Mouse (Mus musculus) MEL (cell line): ENCODE data around the gene Mum1.

ENCODE experiments used
- CTCF ChIP-seq, 3 experiments: IDR thresholded peaks in 2 of 3; conservative IDR thresholded peaks in 1 of 3; 2 replicates each; pipeline ENCODE4 v1.5.1; 2011 to 2012; ENCODE audit warnings: low read length in 3 of 3, low read depth in 2 of 3, mild to moderate bottlenecking in 2 of 3, improper control_type of control experiment in 1 of 3, inconsistent platforms in 1 of 3, mixed read lengths in 1 of 3, moderate library complexity in 1 of 3; ENCODE audit not compliant: control insufficient read depth in 1 of 3, insufficient read depth in 1 of 3, poor library complexity in 1 of 3, severe bottlenecking in 1 of 3
- E2F4 ChIP-seq: IDR thresholded peaks from 2 replicates; pipeline ENCODE4 v1.6.1; 2011; ENCODE audit warnings: low read depth, low read length, improper control_type of control experiment, borderline replicate concordance
- EP300 ChIP-seq, 2 experiments: IDR thresholded peaks; 2 replicates each; pipeline ENCODE4 v1.6.1; 2011; ENCODE audit warnings: improper control_type of control experiment in 2 of 2, low read length in 2 of 2, low read depth in 1 of 2, mild to moderate bottlenecking in 1 of 2
- GATA1 ChIP-seq: IDR thresholded peaks from 2 replicates; pipeline ENCODE4 v1.6.1; 2011; ENCODE audit warnings: low read depth, low read length, improper control_type of control experiment
- MAX ChIP-seq: IDR thresholded peaks from 2 replicates; pipeline ENCODE4 v1.6.1; 2011; ENCODE audit warnings: low read length, improper control_type of control experiment
- MEF2A ChIP-seq: IDR thresholded peaks from 2 replicates; pipeline ENCODE4 v1.6.1; 2014; ENCODE audit warnings: low read depth, mild to moderate bottlenecking, inconsistent platforms, low read length, improper control_type of control experiment; ENCODE audit not compliant: poor library complexity, insufficient replicate concordance, severe bottlenecking; ENCODE audit errors: extremely low read depth
- POLR2AphosphoS5 ChIP-seq: IDR thresholded peaks from 2 replicates; pipeline ENCODE4 v1.6.1; 2012; ENCODE audit warnings: low read depth, borderline replicate concordance, mild to moderate bottlenecking, inconsistent platforms, low read length, moderate library complexity, mixed read lengths
- RAD21 ChIP-seq: IDR thresholded peaks from 2 replicates; pipeline ENCODE4 v1.6.1; 2011; ENCODE audit warnings: mild to moderate bottlenecking, low read depth, low read length, improper control_type of control experiment
- TAL1 ChIP-seq: IDR thresholded peaks from 2 replicates; pipeline ENCODE4 v1.6.1; 2012; ENCODE audit warnings: mild to moderate bottlenecking, inconsistent platforms, low read length, moderate library complexity, mixed read lengths
- TCF12 ChIP-seq: IDR thresholded peaks from 2 replicates; pipeline ENCODE4 v1.6.1; 2014; ENCODE audit warnings: low read depth, mild to moderate bottlenecking, inconsistent platforms, low read length, improper control_type of control experiment, moderate library complexity

DNA sequence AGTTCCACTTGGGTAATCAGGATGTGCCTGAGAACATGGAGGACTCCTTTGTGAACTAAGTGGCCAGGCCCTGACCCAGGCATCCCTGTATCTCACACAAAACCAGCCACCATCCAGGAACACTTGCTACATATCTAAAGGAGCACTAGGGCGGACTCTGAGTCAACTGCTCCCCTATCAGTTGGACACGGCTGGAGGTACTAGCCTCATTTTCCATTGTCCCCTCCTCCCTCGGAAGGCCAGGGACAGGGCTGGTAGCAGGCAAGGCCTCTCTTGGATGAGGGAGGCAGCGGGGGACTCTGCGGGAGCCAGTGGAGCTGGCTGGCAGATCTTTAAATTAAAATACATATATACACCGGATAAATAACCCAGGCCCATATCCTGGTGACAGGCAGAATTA is 32.3 kb upstream of the Mum1 start:
- TF ChIP-seq EP300 (IDR thresholded peaks at IDR 0.05; ENCODE audit: low read depth in 1 of 2, low read length in 2 of 2) (no peak), MEF2A (no peak), TCF12 (no peak), E2F4 (no peak), CTCF (IDR thresholded peaks at IDR 0.05 in 2 of 3, conservative IDR thresholded peaks at IDR 0.05 in 1 of 3; ENCODE audit: control insufficient read depth in 1 of 3, insufficient read depth in 1 of 3, low read depth in 2 of 3, low read length in 3 of 3, poor library complexity in 1 of 3, severe bottlenecking in 1 of 3) (no peak), POLR2AphosphoS5 (no peak), RAD21 (no peak), GATA1 (no peak), TAL1 (no peak), MAX (no peak)
